Mouse (Mus musculus): Measurements from ENCODE around the gene Hhex. TPM values are rescaled to one million over a fixed set of nuclear protein-coding genes. Genes with fewer than 3 reads are reported as not detected.

Gene Hhex
- polyA plus RNA-seq, 1 experiment from 2014 or later, result 7.8 TPM

- H3K4me3 ChIP-seq, result peak overlapping the region; percentile 40
- peak overlapping the region; percentile 38 for H3K9ac ChIP-seq
- 1% methylated on average over 77 of the region's 77 CpGs for WGBS
- peaks cover 13% of the 10 kb centered on the region for H3K4me1 ChIP-seq
- H3K36me3 ChIP-seq, result no peaks in the 10 kb centered on the region
- peak overlapping the region; percentile 63 for H3K4me2 ChIP-seq (replicated peaks)
- no peak for ATAC-seq (ENCODE audit: insufficient number of reproducible peaks, insufficient read depth, low FRiP score, low TSS enrichment)
- no peaks in the 10 kb centered on the region for H3K9me3 ChIP-seq
- H3K27ac ChIP-seq, result peak overlapping the region; percentile 37; the same call in 1 of the 2 replicates
- H3K27me3 ChIP-seq, result peaks cover 81% of the 10 kb centered on the region
Measured at GRCm38 (mm10) chr19:37435041-37435852, 637 bp downstream of the Hhex start.

DNA sequence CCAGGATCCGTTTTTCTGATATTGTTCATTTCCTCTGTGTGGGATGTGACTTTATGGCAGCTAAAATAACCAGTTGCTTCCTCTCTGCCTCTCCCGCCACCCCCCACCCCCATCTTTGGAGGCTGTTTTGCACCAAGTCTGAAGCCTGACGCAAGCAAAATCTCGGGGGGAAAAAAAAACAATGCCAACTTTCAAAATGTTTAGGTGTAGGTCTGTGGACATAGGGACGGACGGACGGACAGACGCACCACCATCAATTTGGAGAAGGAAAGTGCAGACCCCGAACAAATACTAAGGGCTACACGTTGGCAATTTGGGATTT lies 1.2 kb downstream of the Hhex start:
- Histone ChIP-seq H3K4me3 (no peak overlapping the region), H3K4me1 (peaks cover 13% of the 10 kb centered on the region), H3K9me3 (no peaks in the 10 kb centered on the region), H3K4me2 (replicated peaks) (no peak overlapping the region), H3K9ac (no peak overlapping the region), H3K27me3 (peaks cover 81% of the 10 kb centered on the region), H3K36me3 (no peaks in the 10 kb centered on the region), H3K27ac (no peak overlapping the region)
- no peak for ATAC-seq (ENCODE audit: insufficient number of reproducible peaks, insufficient read depth, low FRiP score, low TSS enrichment)
- WGBS, result 2% methylated on average over 10 of the region's 10 CpGs

- 4% methylated on average over 28 of the region's 28 CpGs for WGBS
- no peak for ATAC-seq (ENCODE audit: insufficient number of reproducible peaks, insufficient read depth, low FRiP score, low TSS enrichment)
- Histone ChIP-seq H3K4me3 (no peak overlapping the region), H3K27ac (no peak overlapping the region), H3K4me1 (peaks cover 13% of the 10 kb centered on the region), H3K4me2 (replicated peaks) (no peak overlapping the region), H3K9me3 (no peaks in the 10 kb centered on the region), H3K27me3 (peaks cover 79% of the 10 kb centered on the region), H3K36me3 (no peaks in the 10 kb centered on the region), H3K9ac (no peak overlapping the region)
Measured at GRCm38 (mm10) chr19:37436514-37437288, 2.1 kb downstream of the Hhex start.

DNA sequence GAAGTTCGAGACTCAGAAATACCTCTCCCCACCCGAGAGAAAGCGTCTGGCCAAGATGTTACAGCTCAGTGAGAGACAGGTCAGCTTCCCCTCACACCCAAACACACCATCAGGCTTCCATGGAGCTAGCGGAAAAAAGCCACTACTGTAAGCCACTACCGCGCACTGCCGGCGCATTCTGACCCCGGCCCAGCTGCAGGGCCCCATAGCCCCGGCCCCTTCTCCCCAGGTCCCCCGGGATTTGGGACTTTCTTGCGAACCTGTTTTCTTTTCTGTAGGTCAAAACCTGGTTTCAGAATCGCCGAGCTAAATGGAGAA lies 2.6 kb downstream of the Hhex start:
- Histone ChIP-seq H3K9me3 (no peaks in the 10 kb centered on the region), H3K27ac (no peak overlapping the region), H3K4me2 (replicated peaks) (no peak overlapping the region), H3K36me3 (no peaks in the 10 kb centered on the region), H3K4me1 (peaks cover 13% of the 10 kb centered on the region), H3K4me3 (no peak overlapping the region), H3K9ac (no peak overlapping the region), H3K27me3 (peaks cover 75% of the 10 kb centered on the region)
- WGBS, result 2% methylated on average over 14 of the region's 14 CpGs
- ATAC-seq (ENCODE audit: insufficient number of reproducible peaks, insufficient read depth, low FRiP score, low TSS enrichment), result no peak

- no peaks in the 10 kb centered on the region for H3K9me3 ChIP-seq
- ATAC-seq (ENCODE audit: insufficient number of reproducible peaks, insufficient read depth, low FRiP score, low TSS enrichment), result no peak
- no peak overlapping the region for H3K4me2 ChIP-seq (replicated peaks)
- H3K9ac ChIP-seq, result no peak overlapping the region
- H3K4me1 ChIP-seq, result peaks cover under 1% of the 10 kb centered on the region; the same call in 1 of the 2 replicates
- 75% methylated on average over 4 of the region's 4 CpGs for WGBS
- no peaks in the 10 kb centered on the region for H3K36me3 ChIP-seq
- H3K27ac ChIP-seq, result no peak overlapping the region
- H3K27me3 ChIP-seq, result peaks cover 50% of the 10 kb centered on the region
- H3K4me3 ChIP-seq, result no peak overlapping the region
Measured at GRCm38 (mm10) chr19:37440181-37440580, 5.6 kb downstream of the Hhex start.

DNA sequence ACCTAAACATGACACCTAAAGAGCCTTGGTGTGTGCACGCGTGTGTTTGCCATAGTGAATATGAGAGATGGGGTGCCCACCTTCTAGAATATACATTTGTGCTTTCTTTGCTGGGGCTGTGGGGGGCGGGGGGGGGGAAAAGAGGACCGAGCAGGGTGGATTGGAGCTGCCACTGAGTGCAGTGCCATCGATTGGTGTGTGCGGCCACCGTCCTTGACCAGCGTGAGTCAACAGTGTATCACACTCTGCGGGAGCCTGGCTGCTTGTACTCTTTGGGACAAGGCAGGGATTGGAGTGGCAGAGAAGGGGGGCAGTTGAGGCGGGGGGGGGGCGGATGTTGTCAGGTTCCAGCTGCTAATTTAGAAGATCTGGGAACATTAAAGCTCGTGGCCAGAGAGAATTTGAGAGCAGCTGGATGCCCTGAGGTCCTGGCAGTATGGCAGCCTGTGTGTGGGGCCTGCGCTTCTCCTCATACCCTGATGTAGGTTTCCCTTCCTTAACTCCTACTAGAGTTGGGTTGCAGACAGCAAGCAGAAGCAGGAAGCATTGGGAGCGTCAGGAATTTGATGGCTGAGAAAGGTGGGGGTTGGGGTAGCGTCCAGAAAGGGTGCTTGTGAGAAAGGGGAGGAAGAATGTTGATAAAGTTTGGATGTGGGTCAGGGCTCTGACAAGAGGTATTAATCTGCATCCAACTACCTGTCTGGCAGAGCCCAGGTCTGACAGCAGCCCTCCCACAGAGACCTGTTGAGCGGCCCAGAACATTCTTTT lies 6.3 kb downstream of the Hhex start:
- Histone ChIP-seq H3K36me3 (no peaks in the 10 kb centered on the region), H3K27me3 (peaks cover 43% of the 10 kb centered on the region), H3K9me3 (no peaks in the 10 kb centered on the region), H3K9ac (no peak overlapping the region), H3K4me3 (no peak overlapping the region), H3K4me2 (replicated peaks) (no peak overlapping the region), H3K27ac (no peak overlapping the region), H3K4me1 (no peaks in the 10 kb centered on the region)
- ATAC-seq (ENCODE audit: insufficient number of reproducible peaks, insufficient read depth, low FRiP score, low TSS enrichment), result no peak
- 61% methylated on average over 15 of the region's 16 CpGs for WGBS

GRCm38 (mm10) chr19:37442524-37443286 lies 8.1 kb downstream of the Hhex start:
- H3K9me3 ChIP-seq, result no peaks in the 10 kb centered on the region
- H3K27ac ChIP-seq, result no peak overlapping the region
- no peak overlapping the region for H3K4me3 ChIP-seq
- no peak overlapping the region for H3K4me2 ChIP-seq (replicated peaks)
- ATAC-seq (ENCODE audit: insufficient number of reproducible peaks, insufficient read depth, low FRiP score, low TSS enrichment), result no peak
- no peaks in the 10 kb centered on the region for H3K36me3 ChIP-seq
- 77% methylated on average over 10 of the region's 10 CpGs for WGBS
- peaks cover 25% of the 10 kb centered on the region for H3K27me3 ChIP-seq
- H3K9ac ChIP-seq, result no peak overlapping the region
- no peaks in the 10 kb centered on the region for H3K4me1 ChIP-seq

DNA sequence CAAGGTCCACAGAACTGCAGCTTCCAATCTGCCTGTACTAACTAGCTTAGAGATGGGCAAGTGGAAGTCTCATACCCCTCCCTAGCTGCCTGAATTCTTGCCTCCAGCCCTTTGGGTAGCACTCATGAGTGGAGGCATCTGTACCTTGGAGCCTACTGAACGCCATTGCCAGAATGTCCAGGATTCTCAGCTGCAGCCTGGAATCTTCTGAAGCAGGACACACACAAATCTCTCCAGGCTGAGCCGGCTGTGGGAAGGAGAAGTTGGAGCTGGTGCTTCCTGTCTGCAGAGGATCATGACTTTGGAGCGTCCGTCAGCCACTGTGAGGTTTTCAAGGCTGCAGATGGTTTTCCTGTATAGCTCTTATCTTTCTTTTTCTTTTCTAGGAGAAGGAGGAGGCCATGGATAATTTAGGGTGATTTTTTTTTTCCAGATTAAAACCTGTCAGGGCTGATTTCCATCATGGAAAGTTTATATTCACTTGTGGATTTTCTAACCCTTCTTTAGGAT lies 9.1 kb downstream of the Hhex start:
- Histone ChIP-seq H3K27ac (no peak overlapping the region), H3K9ac (no peak overlapping the region), H3K36me3 (no peaks in the 10 kb centered on the region), H3K27me3 (peaks cover 25% of the 10 kb centered on the region), H3K4me2 (replicated peaks) (no peak overlapping the region), H3K4me1 (no peaks in the 10 kb centered on the region), H3K9me3 (no peaks in the 10 kb centered on the region), H3K4me3 (no peak overlapping the region)
- ATAC-seq (ENCODE audit: insufficient number of reproducible peaks, insufficient read depth, low FRiP score, low TSS enrichment), result no peak
- WGBS, result 64% methylated on average over 4 of the region's 4 CpGs

- 68% methylated on average over 5 of the region's 5 CpGs for WGBS
Measured at GRCm38 (mm10) chr19:37448212-37448611, 13.6 kb downstream of the Hhex start.

DNA sequence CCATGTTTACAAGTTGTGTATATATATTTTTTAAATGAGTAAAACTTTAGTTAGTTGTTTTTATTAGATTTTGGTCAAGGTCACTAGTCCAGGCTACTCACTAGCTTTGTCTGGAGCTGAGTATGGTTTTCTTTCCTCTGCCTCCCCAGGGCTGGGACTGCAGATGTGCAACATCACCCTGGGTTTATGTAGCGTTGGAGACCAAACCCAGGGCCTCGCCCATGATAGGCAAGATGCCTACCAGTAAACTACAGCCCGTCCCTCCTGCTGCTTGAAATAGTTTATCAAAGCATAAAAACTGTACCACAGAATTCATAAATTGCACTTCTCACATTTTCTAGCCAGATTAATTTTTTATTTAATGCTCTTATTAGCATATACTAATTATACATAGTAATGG lies 14.6 kb downstream of the Hhex start:
- no peak for ATAC-seq (ENCODE audit: insufficient number of reproducible peaks, insufficient read depth, low FRiP score, low TSS enrichment)
- 94% methylated on average over 3 of the region's 3 CpGs for WGBS
- Histone ChIP-seq H3K9ac (no peak overlapping the region), H3K4me1 (no peaks in the 10 kb centered on the region), H3K4me2 (replicated peaks) (no peak overlapping the region), H3K36me3 (no peaks in the 10 kb centered on the region), H3K27ac (no peak overlapping the region), H3K4me3 (no peak overlapping the region), H3K27me3 (no peaks in the 10 kb centered on the region), H3K9me3 (no peaks in the 10 kb centered on the region)

More at GRCm38 (mm10) chr19:37448212-37448611, 13.6 kb downstream of the Hhex start:
- no peak overlapping the region for H3K4me2 ChIP-seq (replicated peaks)
- no peak overlapping the region for H3K27ac ChIP-seq
- H3K4me1 ChIP-seq, result no peaks in the 10 kb centered on the region
- H3K27me3 ChIP-seq, result no peaks in the 10 kb centered on the region
- H3K9me3 ChIP-seq, result no peaks in the 10 kb centered on the region
- H3K36me3 ChIP-seq, result no peaks in the 10 kb centered on the region
- no peak overlapping the region for H3K4me3 ChIP-seq
- no peak for ATAC-seq (ENCODE audit: insufficient number of reproducible peaks, insufficient read depth, low FRiP score, low TSS enrichment)
- no peak overlapping the region for H3K9ac ChIP-seq

DNA sequence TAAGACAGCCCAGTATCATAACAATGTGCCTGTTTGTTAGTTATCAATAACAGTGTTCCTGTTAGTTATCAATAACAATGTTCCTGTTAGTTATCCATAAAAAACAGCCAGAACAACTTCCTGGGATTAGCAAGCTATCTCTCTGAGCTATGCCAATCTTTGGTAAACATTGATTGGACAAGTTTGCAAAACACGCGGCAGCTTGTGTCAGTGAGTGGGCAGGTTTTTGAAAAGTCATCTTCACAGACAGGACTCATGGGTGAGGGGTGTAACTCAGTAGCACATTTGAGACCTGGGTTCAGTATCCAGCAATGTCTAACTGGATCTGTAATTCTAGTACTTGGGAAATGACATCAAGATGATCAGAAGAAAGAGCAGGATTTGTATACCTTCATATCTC lies 20.9 kb downstream of the Hhex start:
- no peaks in the 10 kb centered on the region for H3K36me3 ChIP-seq
- H3K27ac ChIP-seq, result no peak overlapping the region
- H3K4me2 ChIP-seq (replicated peaks), result no peak overlapping the region
- H3K9ac ChIP-seq, result no peak overlapping the region
- no peaks in the 10 kb centered on the region for H3K27me3 ChIP-seq
- H3K4me1 ChIP-seq, result no peaks in the 10 kb centered on the region
- whole genome bisulfite sequencing, result 90% methylated on average over 2 of the region's 2 CpGs
- no peak overlapping the region for H3K4me3 ChIP-seq
- H3K9me3 ChIP-seq, result 0 out of 2 replicates have a peak, but pooled peaks cover 4% of the 10 kb centered on the region
- ATAC-seq (ENCODE audit: insufficient number of reproducible peaks, insufficient read depth, low FRiP score, low TSS enrichment), result no peak
